Mouse (Mus musculus) bone marrow macrophage, adult 2 months (primary cell): ENCODE data around the gene Hspa14.

Experiments used
- CTCF ChIP-seq: IDR thresholded peaks from 2 replicates; pipeline ENCODE4 v1.5.1; 2012; ENCODE audit warnings: low read depth, mild to moderate bottlenecking, low read length, moderate library complexity
- POLR2A ChIP-seq: IDR thresholded peaks from 2 replicates; pipeline ENCODE4 v1.6.1; 2012; ENCODE audit warnings: mild to moderate bottlenecking, low read depth, low read length, borderline replicate concordance

- TF ChIP-seq CTCF (no peak), POLR2A (no peak)
These were observed 63.2 kb downstream of the Hspa14 start for GRCm38 (mm10) chr2:3449431-3449830.
